Mouse (Mus musculus): Measurements from ENCODE around the gene Esp23. TPM values are rescaled to one million over a fixed set of nuclear protein-coding genes. Genes with fewer than 3 reads are reported as not detected.
"Not testable (repeated sequence)": the region's sequence is repeated elsewhere in the genome, so short reads cannot be mapped to it uniquely, and the experiment has no call there.

Gene Esp23
- not detected in 2 replicates for polyA plus RNA-seq (2015; fragmentation: Nextera tagmentation; extraction: Ambion mirVana)

GRCm38 (mm10) chr17:39076937-39077336, at the start of gene Esp23:
TSS of gene Esp23 (minus strand) at chr17:39077037.
- H3K4me2 ChIP-seq = no peak within 1 kb of the TSS
- no peak within 1 kb of the TSS for H3K4me3 ChIP-seq
- peaks cover 6% of the 10 kb centered on the region; the same call in 1 of the 2 replicates for H3K9me3 ChIP-seq
- no peak within 1 kb of the TSS for H3K9ac ChIP-seq
- no peaks in the 10 kb centered on the region for H3K27me3 ChIP-seq
- no peak within 1 kb of the TSS for H3K27ac ChIP-seq (replicated peaks)
- H3K36me3 ChIP-seq = no peaks in the 10 kb centered on the region
- no peak for ATAC-seq (ENCODE audit: low FRiP score, low read depth)
- 50% methylated on average over 1 of the region's 1 CpGs for WGBS
- no peaks in the 10 kb centered on the region for H3K4me1 ChIP-seq (replicated peaks)

- not testable (repeated sequence) for H3K9me3 ChIP-seq; H3K27ac ChIP-seq (replicated peaks); H3K9ac ChIP-seq; H3K4me3 ChIP-seq; H3K4me2 ChIP-seq; ATAC-seq (ENCODE audit: low FRiP score, low read depth); H3K27me3 ChIP-seq; H3K4me1 ChIP-seq (replicated peaks); H3K36me3 ChIP-seq
- WGBS = 72% methylated on average over 11 of the region's 11 CpGs
These were observed 30.3 kb upstream of the Esp23 start for GRCm38 (mm10) chr17:39107126-39107525.

GRCm38 (mm10) chr17:39095034-39095433, 18.2 kb upstream of the Esp23 start, which contains the start of gene Esp22:
TSS of gene Esp22 (plus strand) at chr17:39095334.
- WGBS = 96% methylated on average over 1 of the region's 1 CpGs
- ATAC-seq (ENCODE audit: low FRiP score, low read depth) = no peak
- Histone ChIP-seq H3K4me2 (no peak within 1 kb of the TSS), H3K9me3 (peaks cover 12% of the 10 kb centered on the region; the same call in 1 of the 2 replicates), H3K4me3 (no peak within 1 kb of the TSS), H3K27ac (replicated peaks) (no peak within 1 kb of the TSS), H3K27me3 (no peaks in the 10 kb centered on the region), H3K4me1 (replicated peaks) (no peaks in the 10 kb centered on the region), H3K9ac (no peak within 1 kb of the TSS), H3K36me3 (no peaks in the 10 kb centered on the region)

- no peak overlapping the region for H3K4me2 ChIP-seq
- H3K9me3 ChIP-seq = no peaks in the 10 kb centered on the region
- H3K9ac ChIP-seq = no peak overlapping the region
- H3K4me3 ChIP-seq = no peak overlapping the region
- no peaks in the 10 kb centered on the region for H3K27me3 ChIP-seq
- H3K27ac ChIP-seq (replicated peaks) = no peak overlapping the region
- ATAC-seq (ENCODE audit: low FRiP score, low read depth) = no peak
- H3K4me1 ChIP-seq (replicated peaks) = no peaks in the 10 kb centered on the region
- H3K36me3 ChIP-seq = no peaks in the 10 kb centered on the region
These were observed 13.2 kb downstream of the Esp23 start for GRCm38 (mm10) chr17:39063641-39064040.

- no peaks in the 10 kb centered on the region for H3K36me3 ChIP-seq
- H3K4me1 ChIP-seq (replicated peaks) = no peaks in the 10 kb centered on the region
- H3K4me3 ChIP-seq = no peak within 1 kb of the TSS
- H3K27ac ChIP-seq (replicated peaks) = no peak within 1 kb of the TSS
- no peak within 1 kb of the TSS for H3K9ac ChIP-seq
- H3K4me2 ChIP-seq = no peak within 1 kb of the TSS
- H3K9me3 ChIP-seq = 0 out of 2 replicates have a peak, but pooled peaks cover 3% of the 10 kb centered on the region
- no peak for ATAC-seq (ENCODE audit: low FRiP score, low read depth)
- no peaks in the 10 kb centered on the region for H3K27me3 ChIP-seq
These were observed 33.6 kb downstream of the Esp23 start, which contains the start of gene Gm21903 for GRCm38 (mm10) chr17:39043241-39043640. TSS of gene Gm21903 (minus strand) at chr17:39043341.

- not testable (repeated sequence) for ATAC-seq (ENCODE audit: low FRiP score, low read depth); H3K9me3 ChIP-seq; H3K36me3 ChIP-seq; H3K27me3 ChIP-seq; H3K27ac ChIP-seq (replicated peaks); H3K4me2 ChIP-seq; H3K4me1 ChIP-seq (replicated peaks); H3K9ac ChIP-seq; H3K4me3 ChIP-seq
- WGBS = 95% methylated on average over 3 of the region's 3 CpGs
These were observed 40.4 kb downstream of the Esp23 start, which contains the start of gene Esp24 for GRCm38 (mm10) chr17:39036395-39036794. TSS of gene Esp24 (plus strand) at chr17:39036695.

Other genes with a start within 250 kb of the Esp23 start
- not detected in 2 replicates for gene Esp24, start 40.3 kb downstream of the Esp23 start, polyA plus RNA-seq (2015; fragmentation: Nextera tagmentation; extraction: Ambion mirVana)
- gene Gm21903, start 33.7 kb downstream of the Esp23 start, polyA plus RNA-seq (2015; fragmentation: Nextera tagmentation; extraction: Ambion mirVana) = not detected in 2 replicates
- gene Esp22, start 18.3 kb upstream of the Esp23 start, polyA plus RNA-seq (2015; fragmentation: Nextera tagmentation; extraction: Ambion mirVana) = not detected in 2 replicates